8 mouse cellular contexts compared by ENCODE assay signal in genomic region chr13:97937919-97938318, GRCm38 (mm10).
DNase-seq lines count a peak whose midpoint lies in the region; ATAC-seq and TF ChIP-seq lines count a peak whose summit lies in the region.

No protein-coding gene starts in this region.

- H3K4me2 ChIP-seq in heart, embryonic 12.5 days, result no peak overlapping the region
- H3K4me2 ChIP-seq in heart, postnatal 0 days (ENCODE audit: low read depth, low read length), result no peak overlapping the region

- peak; percentile 93 for TF ChIP-seq CTCF in heart, adult 2 months (IDR thresholded peaks at IDR 0.05)
- peak; percentile 75 for TF ChIP-seq CTCF in heart, postnatal 0 days (IDR thresholded peaks at IDR 0.05; ENCODE audit: low read depth)

- 17% methylated on average over 7 of the region's 7 CpGs for WGBS in heart, adult 2 months
- WGBS in heart, embryonic 12.5 days, result 25% methylated on average over 7 of the region's 7 CpGs
- 21% methylated on average over 7 of the region's 7 CpGs for WGBS in heart, postnatal 0 days

- H3K4me3 ChIP-seq in heart, adult 2 months, result no peak overlapping the region
- H3K4me3 ChIP-seq in heart, embryonic 12.5 days, result no peak overlapping the region
- no peak overlapping the region for H3K4me3 ChIP-seq in heart, postnatal 0 days (ENCODE audit: low read depth, low read length)

- intact Hi-C loops in heart, adult 2 months (cut with DNase I), result loop anchor here (5.0 kb wide), 1 partner anchor 501 kb away; no protein-coding TSS in a partner anchor

- peaks cover 8% of the 10 kb centered on the region for H3K4me1 ChIP-seq in heart, adult 2 months (ENCODE audit: control insufficient read depth, insufficient read depth, low read length)
- H3K4me1 ChIP-seq in heart, embryonic 12.5 days (replicated peaks), result 0 out of 2 replicates have a peak, but pooled peaks cover 7% of the 10 kb centered on the region
- no peaks in the 10 kb centered on the region for H3K4me1 ChIP-seq in heart, postnatal 0 days (ENCODE audit: control insufficient read depth, insufficient read depth)

- no peaks in the 10 kb centered on the region for H3K79me2 ChIP-seq in heart, adult 2 months (replicated peaks; ENCODE audit: control insufficient read depth, insufficient read depth, low read length)

- H3K27ac ChIP-seq in heart, adult 2 months, result no peak overlapping the region
- H3K27ac ChIP-seq in heart, embryonic 12.5 days (ENCODE audit: poor library complexity, severe bottlenecking), result no peak overlapping the region
- no peak overlapping the region for H3K27ac ChIP-seq in heart, postnatal 0 days (ENCODE audit: low read depth)

- no peak for TF ChIP-seq EP300 in heart, adult 2 months (IDR thresholded peaks at IDR 0.05; ENCODE audit: insufficient read depth, low read depth, low read length)
- no peak for TF ChIP-seq EP300 in heart, postnatal 0 days (IDR thresholded peaks at IDR 0.05; ENCODE audit: low read depth)

- DNase-seq in heart, adult 2 months, result peak; percentile 32 to 68
- peak; percentile 70 for DNase-seq in urinary bladder, postnatal 25 days (ENCODE audit: low spot score)
- DNase-seq in urinary bladder, postnatal 10 days (ENCODE audit: low spot score), result no peak
- DNase-seq in cerebellum, postnatal 14 days, result peak; percentile 77 to 80
- peak; percentile 60 for DNase-seq in heart, postnatal 0 days (ENCODE audit: low spot score)
- peak; percentile 75 for DNase-seq in lung, postnatal 14 days
- DNase-seq in splenic B cell, adult 2 months (ENCODE audit: low read depth, low spot score), result peak; percentile 66

- TF ChIP-seq POLR2A in heart, adult 2 months (IDR thresholded peaks at IDR 0.05; ENCODE audit: insufficient read depth, low read depth, low read length), result no peak

- H3K36me3 ChIP-seq in heart, adult 2 months (ENCODE audit: control insufficient read depth, insufficient read depth, low read length), result no peaks in the 10 kb centered on the region
- H3K36me3 ChIP-seq in heart, embryonic 12.5 days, result no peaks in the 10 kb centered on the region
- H3K36me3 ChIP-seq in heart, postnatal 0 days (replicated peaks; ENCODE audit: control insufficient read depth, insufficient read depth, low read length), result 0 out of 2 replicates have a peak, but pooled peaks cover 5% of the 10 kb centered on the region
- no peaks in the 10 kb centered on the region for H3K36me3 ChIP-seq in splenic B cell, adult 2 months (ENCODE audit: control insufficient read depth, insufficient read depth, low read length, poor library complexity, severe bottlenecking)

- ATAC-seq in heart, embryonic 12.5 days (ENCODE audit: insufficient number of reproducible peaks, low FRiP score), result no peak
- ATAC-seq in heart, postnatal 0 days (ENCODE audit: insufficient read depth, low read depth), result no peak

- no peaks in the 10 kb centered on the region for H3K27me3 ChIP-seq in heart, adult 2 months (ENCODE audit: control insufficient read depth, insufficient read depth, low read length)
- no peaks in the 10 kb centered on the region for H3K27me3 ChIP-seq in heart, embryonic 12.5 days (replicated peaks)
- H3K27me3 ChIP-seq in heart, postnatal 0 days (ENCODE audit: control insufficient read depth, insufficient read depth, low read length), result no peaks in the 10 kb centered on the region
- no peaks in the 10 kb centered on the region for H3K27me3 ChIP-seq in splenic B cell, adult 2 months (ENCODE audit: control insufficient read depth, insufficient read depth, low read length, poor library complexity, severe bottlenecking)

- no peak overlapping the region for H3K9ac ChIP-seq in heart, adult 2 months (ENCODE audit: low read depth, low read length)
- no peak overlapping the region for H3K9ac ChIP-seq in heart, embryonic 12.5 days
- H3K9ac ChIP-seq in heart, postnatal 0 days (replicated peaks; ENCODE audit: low read depth, low read length), result no peak overlapping the region

- no peaks in the 10 kb centered on the region for H3K9me3 ChIP-seq in heart, embryonic 12.5 days (replicated peaks)
- no peaks in the 10 kb centered on the region for H3K9me3 ChIP-seq in heart, postnatal 0 days (replicated peaks; ENCODE audit: control insufficient read depth, low read length)
